In genomic region chr2:131258693-131259092, GRCm38 (mm10) we compare ENCODE assay signal across 27 mouse cellular contexts. TPM values are rescaled to one million over a fixed set of nuclear protein-coding genes. Genes with fewer than 3 reads are reported as not detected.
DNase-seq lines count a peak whose midpoint lies in the region; ATAC-seq and TF ChIP-seq lines count a peak whose summit lies in the region.
"Had no signal": no experiment of that assay in that cellular context is flagged by ENCODE, and none has a peak within 500 bp of the region (broad histone marks: within the 10 kb centered on the region; RNA-seq: fewer than 3 reads in every experiment).

No protein-coding gene starts in this region.

- H3K9ac ChIP-seq in liver, embryonic 15.5 days: no peak overlapping the region
- H3K9ac ChIP-seq in liver, postnatal 0 days (replicated peaks): no peak overlapping the region
- H3K9ac ChIP-seq: embryonic facial prominence, embryonic 13.5 days; forebrain, embryonic 12.5 days; forebrain, embryonic 15.5 days; hindbrain, embryonic 13.5 days had no signal

- peak; percentile 46 for DNase-seq in heart, adult 11 months
- no peak for DNase-seq in heart, postnatal 25 days (ENCODE audit: low spot score)
- DNase-seq in liver, postnatal 0 days: no peak
- DNase-seq in induced T-regulatory cell, adult 2 months (ENCODE audit: low read depth): peak; percentile 40
- DNase-seq in left cerebral cortex, adult 11 months (ENCODE audit: low spot score): no peak
- DNase-seq: adrenal gland, postnatal 10 days; adrenal gland, postnatal 36 days; cerebellum, adult 18-20 months; cerebellum, adult 9-10 months; cerebellum, postnatal 14 days; gastrocnemius, postnatal 10 days; gastrocnemius, postnatal 36 days; heart, postnatal 36 days had no signal

- H3K4me3 ChIP-seq in liver, embryonic 15.5 days (replicated peaks): no peak overlapping the region
- H3K4me3 ChIP-seq in liver, postnatal 0 days (ENCODE audit: low read depth, low read length): no peak overlapping the region
- H3K4me3 ChIP-seq: embryonic facial prominence, embryonic 10.5 days; embryonic facial prominence, embryonic 13.5 days; erythroblast, embryonic 14.5 days; forebrain, embryonic 12.5 days; forebrain, embryonic 15.5 days; hindbrain, embryonic 10.5 days; hindbrain, embryonic 13.5 days had no signal

- H3K4me2 ChIP-seq in liver, embryonic 15.5 days: no peak overlapping the region
- no peak overlapping the region for H3K4me2 ChIP-seq in liver, postnatal 0 days (ENCODE audit: low read depth, low read length)
- H3K4me2 ChIP-seq: embryonic facial prominence, embryonic 13.5 days; forebrain, embryonic 12.5 days; forebrain, embryonic 15.5 days; heart, embryonic 11.5 days; hindbrain, embryonic 13.5 days had no signal

- peaks cover 80% of the 10 kb centered on the region for H3K4me1 ChIP-seq in liver, embryonic 15.5 days (replicated peaks)
- H3K4me1 ChIP-seq in liver, postnatal 0 days (ENCODE audit: insufficient read depth): peaks cover 17% of the 10 kb centered on the region

- ATAC-seq in liver, embryonic 15.5 days (ENCODE audit: insufficient read depth): no peak
- no peak for ATAC-seq in liver, postnatal 0 days
- ATAC-seq: CD4-positive, CD25-positive, alpha-beta regulatory T cell, adult 4 months; forebrain, embryonic 15.5 days; hindbrain, embryonic 16.5 days; inflammation-experienced regulatory T-cells, adult 6 months; intestine, embryonic 16.5 days; Patski had no signal

- no peak for TF ChIP-seq EP300 in liver, postnatal 0 days (IDR thresholded peaks at IDR 0.05; ENCODE audit: low read depth)

- intact Hi-C loops in heart, postnatal 25 days (cut with DNase I): loop anchor here (10.0 kb wide), 1 partner anchor 294 kb away; no protein-coding TSS in a partner anchor

- H3K27me3 ChIP-seq in liver, embryonic 15.5 days: no peaks in the 10 kb centered on the region
- H3K27me3 ChIP-seq in liver, postnatal 0 days (ENCODE audit: insufficient read depth, low read length): no peaks in the 10 kb centered on the region
- H3K27me3 ChIP-seq: embryonic facial prominence, embryonic 13.5 days; forebrain, embryonic 12.5 days; forebrain, embryonic 15.5 days; hindbrain, embryonic 13.5 days; Patski had no signal

- H3K36me3 ChIP-seq in liver, embryonic 15.5 days (replicated peaks): no peaks in the 10 kb centered on the region
- H3K36me3 ChIP-seq in liver, postnatal 0 days (replicated peaks; ENCODE audit: insufficient read depth, low read length): no peaks in the 10 kb centered on the region
- H3K36me3 ChIP-seq: embryonic facial prominence, embryonic 10.5 days; embryonic facial prominence, embryonic 13.5 days; forebrain, embryonic 12.5 days; forebrain, embryonic 15.5 days; hindbrain, embryonic 10.5 days; hindbrain, embryonic 13.5 days had no signal

- H3K9me3 ChIP-seq in liver, embryonic 15.5 days (replicated peaks): no peaks in the 10 kb centered on the region
- H3K9me3 ChIP-seq in liver, postnatal 0 days (ENCODE audit: low read length): no peaks in the 10 kb centered on the region
- H3K9me3 ChIP-seq: embryonic facial prominence, embryonic 10.5 days; embryonic facial prominence, embryonic 13.5 days; forebrain, embryonic 12.5 days; forebrain, embryonic 15.5 days; hindbrain, embryonic 10.5 days; hindbrain, embryonic 13.5 days had no signal

- 64% methylated on average over 8 of the region's 8 CpGs for WGBS in liver, embryonic 15.5 days (ENCODE audit: insufficient replicate concordance)
- 66% methylated on average over 8 of the region's 8 CpGs for WGBS in liver, postnatal 0 days (ENCODE audit: insufficient replicate concordance)

- no peak for TF ChIP-seq CTCF in liver, postnatal 0 days (IDR thresholded peaks at IDR 0.05; ENCODE audit: low read depth)

- H3K27ac ChIP-seq in liver, embryonic 15.5 days (replicated peaks): 0 out of 2 replicates have a peak overlapping the region, but pooled peaks have one; percentile 35
- no peak overlapping the region for H3K27ac ChIP-seq in liver, postnatal 0 days (ENCODE audit: low read depth)
- H3K27ac ChIP-seq: embryonic facial prominence, embryonic 10.5 days; embryonic facial prominence, embryonic 13.5 days; forebrain, embryonic 12.5 days; forebrain, embryonic 15.5 days; hindbrain, embryonic 10.5 days; hindbrain, embryonic 13.5 days had no signal

RNA-seq across cellular contexts. Expression of gene Pank2, which starts 3.6 kb away (rescaled TPM):
- total RNA-seq in heart, postnatal 25 days (2021): 10 to 100 TPM; 22.4 to 25.0 TPM
- polyA plus RNA-seq in liver, embryonic 15.5 days (2015; fragmentation: Nextera tagmentation; extraction: Ambion mirVana): 21.7 and 22.0 TPM in 2 replicates
- 17.2 and 21.3 TPM in 2 replicates for polyA plus RNA-seq in liver, postnatal 0 days (2015; fragmentation: Nextera tagmentation; extraction: Ambion mirVana)

RNA-seq across cellular contexts. Expression of gene Mavs, which starts 24.8 kb away (rescaled TPM):
- total RNA-seq in heart, postnatal 25 days (2021): 10 to 100 TPM; 69.3 to 69.9 TPM
- 29.8 and 33.5 TPM in 2 replicates for polyA plus RNA-seq in liver, embryonic 15.5 days (2015; fragmentation: Nextera tagmentation; extraction: Ambion mirVana)
- polyA plus RNA-seq in liver, postnatal 0 days (2015; fragmentation: Nextera tagmentation; extraction: Ambion mirVana): 21.2 and 22.1 TPM in 2 replicates

RNA-seq across cellular contexts. Expression of gene Ap5s1, which starts 51.8 kb away (rescaled TPM):
- total RNA-seq in heart, postnatal 25 days (2021): 10 to 100 TPM; 34.4 to 42.7 TPM
- 16.6 and 18.3 TPM in 2 replicates for polyA plus RNA-seq in liver, embryonic 15.5 days (2015; fragmentation: Nextera tagmentation; extraction: Ambion mirVana)
- polyA plus RNA-seq in liver, postnatal 0 days (2015; fragmentation: Nextera tagmentation; extraction: Ambion mirVana): 19.5 TPM in 2 replicates

Comparison
In these comparisons a context has a peak if more than half of its experiments do, and no peak if none do; other contexts are left out.
1. DNase-seq: peak in heart, adult 11 months (single experiment) and induced T-regulatory cell, adult 2 months (single experiment); none in heart, postnatal 25 days (single experiment), liver, postnatal 0 days (single experiment) and left cerebral cortex, adult 11 months (single experiment).